Mouse (Mus musculus): ENCODE measurements at regions not wholly inside any gene's neighbourhood (a gene's known extent, or its start where the extent isn't known, plus 50 kb on each side); places are given as distances from the start of the nearest gene placed in this dataset.

DNA sequence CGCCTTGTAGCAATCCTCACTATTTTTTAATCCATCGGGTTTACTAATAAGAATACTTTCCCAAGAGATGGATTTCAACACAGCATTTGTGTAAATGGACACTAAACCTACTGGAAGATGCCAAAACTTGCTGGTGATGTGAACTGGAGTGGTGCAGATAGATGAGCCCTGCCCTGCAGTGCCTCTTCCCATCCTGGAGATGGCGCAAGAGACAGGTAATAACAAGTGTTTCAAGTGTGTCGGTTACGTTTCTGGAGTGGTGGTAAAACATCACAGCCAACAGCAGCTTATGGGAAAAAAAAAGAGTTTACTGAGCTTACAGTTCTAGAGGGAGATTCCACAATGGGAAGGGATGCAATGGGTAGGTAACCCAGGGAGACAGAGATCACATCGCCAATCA, 51.5 kb upstream of the Sfrp2 start:
- TF ChIP-seq CTCF (conservative IDR thresholded peaks at IDR 0.05; ENCODE audit: low read length) (peak; percentile 84), POU5F1 (IDR thresholded peaks at IDR 0.05; ENCODE audit: borderline replicate concordance, low read length) (no peak)

Data from E14TG2a.4 (cell line).